Mouse (Mus musculus): ENCODE data around the gene Gm11037. TPM values are rescaled to one million over a fixed set of nuclear protein-coding genes. Genes with fewer than 3 reads are reported as not detected.

Gm11037 gene
- polyA plus RNA-seq, 1 experiment = not detected

- no peaks in the 10 kb centered on the region for H3K4me1 ChIP-seq (replicated peaks; ENCODE audit: control insufficient read depth, insufficient read depth, low read length)
- TF ChIP-seq CTCF (IDR thresholded peaks at IDR 0.05; ENCODE audit: borderline replicate concordance, control insufficient read depth, extremely low read depth, insufficient read depth, low read length, poor library complexity) = no peak
- TF ChIP-seq POLR2A (IDR thresholded peaks at IDR 0.05; ENCODE audit: control insufficient read depth, extremely low read depth, insufficient read depth, low read length, poor library complexity) = no peak
- H3K27me3 ChIP-seq (ENCODE audit: control insufficient read depth, insufficient read depth, low read length) = no peaks in the 10 kb centered on the region
- no peaks in the 10 kb centered on the region for H3K36me3 ChIP-seq (ENCODE audit: control insufficient read depth, insufficient read depth, low read length)
- no peak for DNase-seq
- 95% methylated on average over 8 of the region's 8 CpGs for WGBS
- H3K27ac ChIP-seq (ENCODE audit: control insufficient read depth, insufficient read depth, low read length) = no peak overlapping the region
- no peak overlapping the region for H3K4me3 ChIP-seq (ENCODE audit: control insufficient read depth, insufficient read depth, low read length)
These were observed 1.6 kb downstream of the Gm11037 start for GRCm38 (mm10) chr2:131134826-131135400.

GRCm38 (mm10) chr2:131135521-131136139 lies 2.3 kb downstream of the Gm11037 start:
- Histone ChIP-seq H3K27me3 (ENCODE audit: control insufficient read depth, insufficient read depth, low read length) (no peaks in the 10 kb centered on the region), H3K4me1 (replicated peaks; ENCODE audit: control insufficient read depth, insufficient read depth, low read length) (no peaks in the 10 kb centered on the region), H3K4me3 (ENCODE audit: control insufficient read depth, insufficient read depth, low read length) (no peak overlapping the region), H3K27ac (ENCODE audit: control insufficient read depth, insufficient read depth, low read length) (no peak overlapping the region), H3K36me3 (ENCODE audit: control insufficient read depth, insufficient read depth, low read length) (no peaks in the 10 kb centered on the region)
- WGBS = 95% methylated on average over 11 of the region's 11 CpGs
- DNase-seq = no peak
- TF ChIP-seq POLR2A (IDR thresholded peaks at IDR 0.05; ENCODE audit: control insufficient read depth, extremely low read depth, insufficient read depth, low read length, poor library complexity) (no peak), CTCF (IDR thresholded peaks at IDR 0.05; ENCODE audit: borderline replicate concordance, control insufficient read depth, extremely low read depth, insufficient read depth, low read length, poor library complexity) (no peak)

- no peak for TF ChIP-seq CTCF (IDR thresholded peaks at IDR 0.05; ENCODE audit: borderline replicate concordance, control insufficient read depth, extremely low read depth, insufficient read depth, low read length, poor library complexity)
- no peak for TF ChIP-seq POLR2A (IDR thresholded peaks at IDR 0.05; ENCODE audit: control insufficient read depth, extremely low read depth, insufficient read depth, low read length, poor library complexity)
- H3K4me1 ChIP-seq (replicated peaks; ENCODE audit: control insufficient read depth, insufficient read depth, low read length) = no peaks in the 10 kb centered on the region
- no peak overlapping the region for H3K4me3 ChIP-seq (ENCODE audit: control insufficient read depth, insufficient read depth, low read length)
- 90% methylated on average over 4 of the region's 4 CpGs for WGBS
- H3K27ac ChIP-seq (ENCODE audit: control insufficient read depth, insufficient read depth, low read length) = no peak overlapping the region
- no peak for DNase-seq
- H3K36me3 ChIP-seq (ENCODE audit: control insufficient read depth, insufficient read depth, low read length) = no peaks in the 10 kb centered on the region
- no peaks in the 10 kb centered on the region for H3K27me3 ChIP-seq (ENCODE audit: control insufficient read depth, insufficient read depth, low read length)
These were observed 5.0 kb downstream of the Gm11037 start for GRCm38 (mm10) chr2:131138296-131138695.

- TF ChIP-seq CTCF (IDR thresholded peaks at IDR 0.05; ENCODE audit: borderline replicate concordance, control insufficient read depth, extremely low read depth, insufficient read depth, low read length, poor library complexity) = no peak
- no peak for TF ChIP-seq POLR2A (IDR thresholded peaks at IDR 0.05; ENCODE audit: control insufficient read depth, extremely low read depth, insufficient read depth, low read length, poor library complexity)
- Histone ChIP-seq H3K36me3 (ENCODE audit: control insufficient read depth, insufficient read depth, low read length) (no peaks in the 10 kb centered on the region), H3K4me1 (replicated peaks; ENCODE audit: control insufficient read depth, insufficient read depth, low read length) (no peaks in the 10 kb centered on the region), H3K27ac (ENCODE audit: control insufficient read depth, insufficient read depth, low read length) (no peak overlapping the region), H3K4me3 (ENCODE audit: control insufficient read depth, insufficient read depth, low read length) (no peak overlapping the region), H3K27me3 (ENCODE audit: control insufficient read depth, insufficient read depth, low read length) (no peaks in the 10 kb centered on the region)
- 95% methylated on average over 7 of the region's 7 CpGs for WGBS
- DNase-seq = no peak
These were observed 5.5 kb downstream of the Gm11037 start for GRCm38 (mm10) chr2:131138760-131139159.

GRCm38 (mm10) chr2:131139287-131139686 lies 6.0 kb downstream of the Gm11037 start:
- Histone ChIP-seq H3K4me1 (replicated peaks; ENCODE audit: control insufficient read depth, insufficient read depth, low read length) (no peaks in the 10 kb centered on the region), H3K4me3 (ENCODE audit: control insufficient read depth, insufficient read depth, low read length) (no peak overlapping the region), H3K27ac (ENCODE audit: control insufficient read depth, insufficient read depth, low read length) (no peak overlapping the region), H3K27me3 (ENCODE audit: control insufficient read depth, insufficient read depth, low read length) (no peaks in the 10 kb centered on the region), H3K36me3 (ENCODE audit: control insufficient read depth, insufficient read depth, low read length) (no peaks in the 10 kb centered on the region)
- TF ChIP-seq POLR2A (IDR thresholded peaks at IDR 0.05; ENCODE audit: control insufficient read depth, extremely low read depth, insufficient read depth, low read length, poor library complexity) = no peak
- no peak for TF ChIP-seq CTCF (IDR thresholded peaks at IDR 0.05; ENCODE audit: borderline replicate concordance, control insufficient read depth, extremely low read depth, insufficient read depth, low read length, poor library complexity)
- DNase-seq = no peak
- 92% methylated on average over 5 of the region's 5 CpGs for WGBS

- no peak for DNase-seq
- Histone ChIP-seq H3K4me3 (ENCODE audit: control insufficient read depth, insufficient read depth, low read length) (no peak overlapping the region), H3K4me1 (replicated peaks; ENCODE audit: control insufficient read depth, insufficient read depth, low read length) (no peaks in the 10 kb centered on the region), H3K36me3 (ENCODE audit: control insufficient read depth, insufficient read depth, low read length) (no peaks in the 10 kb centered on the region), H3K27ac (ENCODE audit: control insufficient read depth, insufficient read depth, low read length) (no peak overlapping the region), H3K27me3 (ENCODE audit: control insufficient read depth, insufficient read depth, low read length) (no peaks in the 10 kb centered on the region)
- TF ChIP-seq POLR2A (IDR thresholded peaks at IDR 0.05; ENCODE audit: control insufficient read depth, extremely low read depth, insufficient read depth, low read length, poor library complexity) (no peak), CTCF (IDR thresholded peaks at IDR 0.05; ENCODE audit: borderline replicate concordance, control insufficient read depth, extremely low read depth, insufficient read depth, low read length, poor library complexity) (no peak)
- WGBS = 85% methylated on average over 5 of the region's 5 CpGs
These were observed 6.7 kb downstream of the Gm11037 start for GRCm38 (mm10) chr2:131139886-131140532.
